Mouse (Mus musculus) gastrocnemius, postnatal 4 days (tissue): Measurements from ENCODE around the gene Fdxacb1. TPM values are rescaled to one million over a fixed set of nuclear protein-coding genes. Genes with fewer than 3 reads are reported as not detected.

Source experiments
- DNase-seq, 2 experiments: peaks; one replicate each; pipeline ENCODE4 v3.0.0; 2021 to 2022; ENCODE audit warnings: low spot score in 2 of 2, mixed read lengths in 2 of 2
- total RNA-seq, 2 experiments: library from RNA; stranded (reverse); gene quantifications; 2 replicates each; pipeline ENCODE4 v1.2.3; 2021

The Fdxacb1 gene
- total RNA-seq, 2 experiments from 2014 or later = 5.9 to 6.9 TPM

DNA sequence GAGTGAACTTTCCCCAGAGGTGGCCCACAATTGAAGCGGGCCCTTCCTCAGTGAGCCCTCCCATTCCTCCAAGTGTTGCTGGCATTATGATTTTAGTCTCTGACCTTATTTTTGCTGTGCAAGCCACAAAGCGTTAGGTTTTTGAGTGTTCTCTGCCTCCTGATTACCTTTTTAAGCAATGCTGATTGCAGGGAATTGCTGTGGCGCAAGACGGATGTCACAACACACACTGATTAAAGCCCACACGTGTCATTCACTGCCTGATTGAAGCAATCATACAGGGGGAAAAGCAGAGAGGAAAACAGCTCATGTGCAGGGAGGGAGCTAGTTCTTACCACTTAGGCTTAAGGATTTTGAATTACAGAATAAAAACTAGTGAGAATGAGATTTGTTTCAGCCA is 30.3 kb downstream of the Fdxacb1 start:
- no peak for DNase-seq

DNA sequence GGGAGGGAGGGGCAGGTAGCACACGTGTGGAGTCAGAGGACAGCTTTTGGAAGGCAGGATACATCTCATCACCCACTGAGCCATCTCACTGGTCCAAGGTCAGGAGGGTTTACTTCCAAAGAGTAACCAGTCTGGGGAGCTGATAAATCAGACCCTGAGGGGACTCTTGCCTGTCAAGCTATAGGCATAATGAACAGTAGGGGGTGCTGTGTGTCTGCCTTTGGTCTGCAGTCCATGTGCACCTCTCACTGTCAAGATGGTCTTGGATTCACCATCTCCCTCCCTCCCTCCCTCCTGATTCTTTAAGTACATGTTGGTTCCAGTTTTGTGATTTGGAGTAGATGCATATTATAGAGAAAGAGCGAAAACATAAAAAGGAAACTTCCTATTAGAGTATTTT is 32.9 kb downstream of the Fdxacb1 start:
- no peak for DNase-seq

DNA sequence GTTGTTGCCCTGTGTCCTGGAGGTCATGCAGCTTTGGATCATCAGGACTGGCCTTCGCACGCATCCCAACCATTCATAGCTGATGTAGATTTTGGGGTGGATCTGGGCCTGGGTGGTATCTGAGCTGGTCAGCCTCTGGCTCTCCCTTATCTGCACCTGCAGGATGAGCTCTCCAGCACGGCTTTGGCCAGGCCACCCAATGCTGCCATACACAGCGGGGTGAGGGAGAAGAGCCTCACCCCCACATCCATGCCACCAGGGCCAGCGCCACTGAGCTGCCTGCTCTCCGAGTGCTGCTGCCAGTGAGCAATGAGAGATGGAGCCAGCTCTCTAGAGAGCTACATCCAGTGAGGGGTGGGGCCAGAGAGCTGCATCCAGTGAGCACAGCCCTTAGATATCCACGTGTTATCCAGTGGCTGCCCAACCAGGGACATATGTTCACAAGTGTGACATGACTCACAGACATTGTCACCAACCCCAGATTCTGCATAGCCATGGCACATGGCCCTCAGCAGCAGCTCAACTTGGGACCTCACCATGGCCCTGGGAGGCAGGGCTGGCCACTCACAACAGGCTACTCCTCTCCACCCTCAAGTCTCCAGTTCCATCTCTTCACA is 35.1 kb downstream of the Fdxacb1 start:
- DNase-seq = no peak

DNA sequence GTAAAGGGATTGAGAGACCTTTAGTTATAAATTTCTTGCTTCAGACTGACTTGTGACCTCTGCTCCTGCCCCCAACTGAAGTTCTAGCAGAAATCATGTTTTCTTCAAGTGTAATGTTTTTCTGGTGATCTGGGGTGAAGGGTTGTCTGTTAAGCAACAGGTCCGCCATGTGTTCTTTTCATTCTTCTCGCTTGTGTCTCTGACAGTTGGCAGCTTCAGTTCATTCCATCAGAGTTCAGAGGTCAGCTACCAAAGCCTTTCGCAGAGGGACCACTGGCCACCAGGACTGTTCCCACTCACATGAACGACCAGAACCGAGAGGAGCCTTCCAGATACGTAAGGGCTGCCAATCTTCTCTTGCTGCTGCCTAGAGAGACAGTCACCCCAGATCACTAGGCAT is 40.4 kb downstream of the Fdxacb1 start:
- no peak for DNase-seq

DNA sequence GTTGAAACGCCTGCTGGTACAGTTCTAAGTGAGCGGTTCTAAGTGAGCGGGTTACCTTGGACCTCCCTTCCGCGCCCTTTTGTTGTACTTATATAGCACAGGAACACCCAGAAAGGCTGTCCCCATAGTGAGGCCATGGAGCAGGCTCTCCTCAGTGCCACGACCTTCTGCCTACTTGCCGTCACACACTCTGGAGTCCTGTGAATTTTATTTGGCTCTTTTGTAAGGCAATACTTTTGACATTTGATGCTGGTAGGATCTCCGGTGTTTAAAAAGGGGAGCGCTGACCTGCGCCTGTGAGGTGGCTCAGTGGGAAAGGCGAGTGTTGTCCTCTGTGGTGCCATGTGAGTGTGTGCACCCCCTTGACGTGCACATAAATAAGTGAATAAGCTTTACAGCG is 41.1 kb downstream of the Fdxacb1 start:
- no peak for DNase-seq

DNA sequence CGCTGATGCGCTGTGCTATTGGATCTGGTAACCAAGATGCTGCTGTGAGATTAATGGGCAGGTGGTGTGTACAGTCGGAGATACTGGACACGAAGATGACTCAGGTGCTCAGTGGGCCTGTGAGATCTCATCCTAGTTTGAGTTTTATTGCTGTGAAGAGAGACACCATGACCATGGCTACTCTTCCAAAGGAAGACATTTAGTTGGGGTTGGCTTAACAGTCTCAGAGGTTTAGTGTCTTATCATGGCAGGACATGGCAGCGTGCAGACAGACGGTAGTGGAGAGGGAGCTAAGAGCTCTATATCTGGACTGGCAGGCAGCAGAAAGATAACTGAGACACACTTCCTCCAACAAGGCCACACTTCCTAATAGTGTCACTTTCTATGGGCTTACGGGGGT is 43.2 kb downstream of the Fdxacb1 start:
- DNase-seq = no peak

DNA sequence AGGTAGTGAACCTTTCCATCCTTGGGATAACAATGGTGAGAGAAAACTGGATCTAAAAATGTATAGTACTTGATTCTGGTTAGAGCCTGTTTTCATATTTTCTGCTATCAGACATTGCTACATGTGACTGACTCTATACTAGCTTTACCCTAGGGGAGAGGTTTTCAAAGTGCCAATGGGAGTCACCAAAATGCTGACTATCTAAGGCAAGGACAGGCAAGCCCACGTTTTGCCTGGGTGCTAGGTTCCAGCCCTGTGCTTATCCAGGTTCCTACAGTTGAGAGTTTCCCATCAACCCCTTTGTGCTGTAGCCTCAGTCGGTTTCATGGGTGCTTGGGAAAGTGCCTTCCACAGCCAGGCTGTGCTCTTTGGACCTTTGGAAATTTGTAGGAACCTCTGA is 43.7 kb downstream of the Fdxacb1 start:
- no peak for DNase-seq

DNA sequence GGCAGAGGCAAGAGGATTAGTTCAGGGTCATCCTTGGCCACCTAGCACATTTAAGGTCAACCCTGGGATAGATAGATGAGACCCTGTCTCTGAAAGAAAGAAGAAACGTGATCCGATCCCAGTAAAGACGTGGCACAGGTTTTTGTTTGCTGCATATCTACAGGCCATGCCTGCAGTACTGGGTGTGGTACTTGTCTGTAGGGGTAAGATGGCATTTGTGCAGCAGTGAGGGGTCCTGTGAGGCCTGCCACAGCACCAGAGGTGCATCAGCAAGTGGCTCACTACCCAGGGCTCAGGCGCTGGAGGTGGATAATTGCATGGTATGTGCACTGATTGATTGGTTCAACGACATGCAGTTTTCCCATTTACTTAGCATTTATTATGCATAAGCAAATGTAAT is 45.8 kb downstream of the Fdxacb1 start:
- no peak for DNase-seq

DNA sequence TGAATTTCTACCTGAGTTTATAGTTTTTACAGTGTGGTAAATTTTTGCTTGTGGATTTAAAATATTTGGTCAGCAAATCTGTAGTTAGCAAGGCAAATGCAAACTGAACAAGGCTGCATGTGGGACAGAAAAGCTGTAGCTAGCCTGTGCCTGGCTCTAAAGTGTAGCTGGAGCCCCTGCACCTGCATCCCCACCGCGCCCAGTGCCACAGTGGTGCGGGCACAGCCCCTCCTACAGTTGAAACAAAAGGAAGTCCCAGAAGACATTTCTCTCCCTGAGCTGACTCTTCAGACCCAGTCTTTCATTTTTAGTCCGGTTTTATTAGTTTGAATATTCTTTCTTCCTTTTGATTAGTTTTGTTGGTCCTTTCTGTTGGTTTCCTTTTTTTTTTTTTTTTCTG is 47.6 kb downstream of the Fdxacb1 start:
- no peak for DNase-seq

DNA sequence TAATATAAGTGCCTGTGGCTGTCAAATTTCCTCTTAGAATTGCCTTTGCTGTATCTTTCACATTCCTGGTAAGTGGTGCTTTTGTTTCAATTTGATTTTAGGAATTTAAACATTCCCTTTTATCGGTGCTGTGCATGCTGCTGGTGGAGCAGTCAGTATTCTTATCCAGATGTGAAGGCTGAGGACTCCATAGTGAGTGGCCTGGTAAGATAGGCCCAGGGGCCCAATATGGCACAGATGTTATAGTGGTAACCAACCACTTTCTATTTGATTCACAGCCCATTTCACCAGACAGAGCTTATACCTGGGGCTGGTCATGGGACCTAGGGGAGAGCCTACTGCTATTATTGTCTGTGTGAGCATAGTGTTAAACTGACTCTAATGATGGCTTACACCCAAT is 48.5 kb downstream of the Fdxacb1 start:
- no peak for DNase-seq

DNA sequence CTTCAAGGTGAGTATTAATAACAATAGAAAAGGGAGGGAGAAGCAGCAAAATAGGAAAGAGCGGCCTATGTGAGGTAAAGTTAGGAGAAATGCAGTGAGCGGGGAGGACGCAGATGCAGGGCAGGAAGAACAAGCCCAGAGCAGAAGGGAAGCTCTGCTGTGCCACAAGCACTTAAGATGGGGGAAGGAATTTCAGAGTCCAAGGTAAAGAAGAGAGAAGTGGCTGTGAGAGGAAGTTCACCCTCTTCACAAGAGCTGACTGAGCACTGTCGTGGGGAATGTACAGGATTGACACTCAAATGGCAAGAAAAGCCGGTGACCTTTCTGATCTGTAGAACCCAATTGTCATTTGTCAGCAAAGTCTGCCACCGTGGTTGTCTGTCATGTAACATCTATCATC is 50.0 kb downstream of the Fdxacb1 start:
- DNase-seq = no peak

DNA sequence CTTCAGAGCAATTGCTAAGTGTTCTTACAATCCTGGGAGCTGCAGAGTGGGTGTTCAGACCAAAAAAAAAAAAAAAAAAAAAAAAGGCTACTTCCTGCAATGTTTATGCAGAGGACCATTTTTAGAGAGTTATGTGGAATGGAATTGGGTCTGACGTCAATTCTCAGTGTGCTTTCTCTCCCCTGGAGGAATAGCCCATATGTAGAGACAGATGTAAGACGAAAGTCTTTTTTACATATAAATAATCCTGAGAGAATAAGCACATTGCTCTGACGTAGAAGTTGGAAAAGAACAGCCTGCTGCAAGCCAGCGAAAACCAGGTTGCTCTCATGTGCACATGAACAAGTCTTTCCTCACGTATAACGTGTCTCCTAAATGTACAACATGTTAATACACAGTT is 51.7 kb downstream of the Fdxacb1 start:
- DNase-seq = no peak

DNA sequence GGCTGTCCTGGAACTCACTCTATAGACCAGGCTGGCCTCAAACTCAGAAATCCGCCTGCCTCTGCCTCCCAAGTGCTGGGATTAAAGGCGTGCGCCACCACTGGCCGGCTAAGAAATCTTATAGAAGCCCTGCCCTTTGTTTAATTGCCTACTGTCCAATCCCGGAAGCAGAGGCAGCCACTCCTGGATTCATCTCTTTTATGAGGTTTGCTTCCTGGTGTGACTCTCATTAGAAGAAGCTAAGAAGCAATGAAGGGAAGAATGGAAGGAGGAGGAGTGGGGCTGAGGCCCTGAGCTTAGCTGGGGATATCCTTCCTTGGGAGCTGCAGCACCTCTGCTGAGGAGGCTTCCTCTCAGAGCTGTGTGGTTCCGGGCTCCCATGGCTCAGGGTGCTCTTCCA is 53.6 kb downstream of the Fdxacb1 start:
- DNase-seq = no peak

DNA sequence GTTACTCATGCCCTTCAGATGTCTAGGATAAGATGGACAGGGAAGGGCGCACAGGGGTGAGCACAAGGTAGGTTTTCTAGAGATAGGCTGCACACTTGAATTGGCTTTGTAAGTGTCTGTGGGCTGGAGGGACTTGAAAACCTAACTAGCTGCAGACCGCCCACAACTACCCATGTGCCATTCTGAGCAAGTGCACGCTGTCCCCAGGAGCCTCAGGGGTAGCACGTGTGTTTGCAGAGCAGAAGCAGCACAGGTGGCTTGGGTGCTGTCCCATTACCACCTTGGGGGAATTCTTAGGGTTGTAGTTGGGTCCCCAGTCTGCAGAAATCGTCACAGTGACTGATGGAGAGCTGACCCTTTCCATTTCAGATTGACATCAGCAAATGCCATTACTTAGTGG is 54.2 kb downstream of the Fdxacb1 start:
- DNase-seq = no peak

Other genes starting within 250 kb of the Fdxacb1 start
- gene Pts, start 239.5 kb upstream of the Fdxacb1 start, total RNA-seq = 10 to 100 TPM; 21.0 to 24.0 TPM
- gene Il18, start 213.4 kb upstream of the Fdxacb1 start, total RNA-seq = 1 to 10 TPM in 1 of 2 experiments, under 1 TPM in 1; 0.34 to 1.1 TPM
- gene Bco2, start 213.1 kb upstream of the Fdxacb1 start, total RNA-seq = under 1 TPM; 0.13 to 0.17 TPM
- not detected for gene Tex12, start 206.9 kb upstream of the Fdxacb1 start, total RNA-seq
- 100 to 1,000 TPM; 300 to 319 TPM for gene Sdhd, start 164.4 kb upstream of the Fdxacb1 start, total RNA-seq
- 100 to 1,000 TPM; 110 to 123 TPM for gene Timm8b, start 164.3 kb upstream of the Fdxacb1 start, total RNA-seq
- under 1 TPM; 0.66 to 0.73 TPM for gene Pih1d2, start 150.9 kb upstream of the Fdxacb1 start, total RNA-seq
- gene Nkapd1, start 150.8 kb upstream of the Fdxacb1 start, total RNA-seq = 10 to 100 TPM; 21.5 to 23.3 TPM
- 100 to 1,000 TPM; 148 to 161 TPM for gene Dlat, start 108.5 kb upstream of the Fdxacb1 start, total RNA-seq
- gene Dixdc1, start 28.7 kb upstream of the Fdxacb1 start, total RNA-seq = 10 to 100 TPM; 12.6 to 14.8 TPM
- gene 2310030G06Rik, start 21.7 kb upstream of the Fdxacb1 start, total RNA-seq = 1 to 10 TPM; 2.1 to 2.2 TPM
- gene Cryab, start 16.9 kb upstream of the Fdxacb1 start, total RNA-seq = 100 to 1,000 TPM; 649 to 722 TPM
- gene Hspb2, start 15.9 kb upstream of the Fdxacb1 start, total RNA-seq = 100 to 1,000 TPM; 135 to 140 TPM
- 10 to 100 TPM; 15.0 to 16.3 TPM for gene Alg9, start 6.8 kb downstream of the Fdxacb1 start, total RNA-seq
- 10 to 100 TPM; 15.9 to 16.9 TPM for gene 1110032A03Rik, start 7.3 kb downstream of the Fdxacb1 start, total RNA-seq
- gene Ppp2r1b, start 77.1 kb downstream of the Fdxacb1 start, total RNA-seq = 10 to 100 TPM; 16.8 to 17.7 TPM
- gene Sik2, start 240.8 kb downstream of the Fdxacb1 start, total RNA-seq = 10 to 100 TPM; 24.8 to 25.5 TPM